Mouse (Mus musculus) thymus, postnatal 14 days (tissue): ENCODE data around the gene H2-T22.
A peak's percentile ranks its signal among the peaks of the same experiment; 100 is the strongest.
"Not testable (repeated sequence)": the region's sequence is repeated elsewhere in the genome, so short reads cannot be mapped to it uniquely, and the experiment has no call there.

Source experiments
- DNase-seq: peaks from one replicate; pipeline ENCODE4 v3.0.0; 2021

H2-T22 gene

DNA sequence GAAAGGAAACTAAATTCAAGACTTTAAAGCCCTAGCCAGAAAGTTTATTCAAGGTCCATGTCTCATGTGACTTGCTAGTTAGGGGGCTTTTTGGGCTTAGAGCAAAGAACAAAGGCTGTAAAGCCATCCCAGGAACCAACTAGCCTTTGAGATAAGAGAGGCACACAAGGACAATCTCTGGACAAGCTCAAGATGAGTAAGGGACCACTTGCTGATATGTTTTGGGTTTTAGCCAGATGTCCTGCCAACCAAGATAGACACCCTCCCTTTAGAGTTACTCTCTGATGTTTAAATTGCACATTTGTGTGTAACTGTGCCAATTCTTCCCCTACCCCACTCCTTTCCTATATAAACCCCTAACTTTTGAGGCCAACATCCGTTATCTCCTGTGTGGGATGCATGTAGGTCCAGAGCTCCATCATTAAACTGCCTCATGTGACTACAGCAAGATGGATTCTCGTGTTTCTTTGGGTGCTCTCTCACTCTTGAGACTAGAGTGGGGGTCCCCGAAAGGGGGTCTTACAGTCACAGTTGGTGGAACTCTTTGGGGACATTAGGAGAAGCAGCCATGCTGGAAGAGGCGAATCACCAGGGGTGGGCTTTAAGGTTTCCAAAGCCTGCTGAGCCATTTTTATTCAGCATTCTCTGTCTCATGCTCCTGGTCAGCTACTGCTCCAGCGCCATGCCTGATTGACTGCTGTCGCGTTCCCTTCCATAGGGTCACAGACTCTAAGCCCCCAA lies 13.5 kb downstream of the H2-T22 start:
- DNase-seq = no peak

DNA sequence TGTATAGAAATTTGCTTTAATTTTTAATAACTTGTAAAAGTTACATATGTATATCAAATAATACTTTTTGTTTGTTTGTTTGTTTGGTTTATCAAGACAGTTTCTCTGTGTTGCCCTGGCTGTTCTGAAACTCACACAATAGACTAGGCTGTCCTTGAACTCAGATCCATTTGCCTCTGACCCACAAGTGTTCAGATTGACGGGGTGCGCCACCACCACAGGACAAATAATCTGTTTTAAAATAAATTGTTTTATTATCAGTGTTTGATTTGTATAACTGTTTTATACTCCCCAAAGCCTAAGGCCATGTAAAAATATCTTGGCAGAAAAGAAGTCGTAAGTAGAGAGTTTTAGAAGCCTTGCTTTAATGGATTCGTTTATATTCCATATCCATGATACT lies 14.9 kb downstream of the H2-T22 start:
- DNase-seq = no peak

DNA sequence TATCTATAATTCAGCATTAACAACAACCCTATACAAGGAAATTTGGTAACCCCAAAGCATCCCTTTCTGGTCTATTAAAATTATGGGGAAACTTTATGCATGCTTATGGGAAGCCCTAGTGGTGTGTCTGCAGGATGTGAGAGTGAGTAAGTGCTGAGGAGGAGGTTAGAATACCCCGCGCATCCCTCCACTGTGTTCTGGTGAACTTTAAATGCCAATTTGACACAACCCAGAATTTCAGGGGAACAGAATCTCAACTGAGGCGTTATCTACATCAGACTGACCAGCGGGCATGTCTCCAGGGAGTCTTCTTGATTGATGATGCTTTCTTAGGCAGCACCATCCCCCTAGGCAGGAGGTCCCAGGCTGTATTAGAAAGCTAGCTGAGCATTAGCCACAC lies 16.6 kb downstream of the H2-T22 start:
- DNase-seq = no peak

DNA sequence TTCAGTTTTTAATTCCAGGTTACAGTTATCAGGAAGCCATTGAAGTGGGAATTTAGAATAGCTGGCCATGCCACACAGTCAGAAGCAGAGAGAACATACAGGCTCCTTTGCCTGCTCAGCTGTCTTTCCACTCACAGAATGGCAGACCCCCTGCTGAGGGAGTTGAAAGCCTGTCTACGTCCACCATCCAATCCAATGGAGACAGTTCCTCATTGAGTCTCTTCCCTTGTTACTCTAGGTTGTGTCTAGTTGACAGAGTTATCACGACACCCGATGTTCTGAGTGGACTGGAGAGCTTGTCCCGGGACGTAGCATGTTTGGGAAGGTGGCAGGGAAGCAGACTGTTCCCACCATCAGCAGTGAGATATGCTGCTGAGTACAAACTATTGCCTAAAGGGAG lies 17.4 kb downstream of the H2-T22 start:
- no peak for DNase-seq

DNA sequence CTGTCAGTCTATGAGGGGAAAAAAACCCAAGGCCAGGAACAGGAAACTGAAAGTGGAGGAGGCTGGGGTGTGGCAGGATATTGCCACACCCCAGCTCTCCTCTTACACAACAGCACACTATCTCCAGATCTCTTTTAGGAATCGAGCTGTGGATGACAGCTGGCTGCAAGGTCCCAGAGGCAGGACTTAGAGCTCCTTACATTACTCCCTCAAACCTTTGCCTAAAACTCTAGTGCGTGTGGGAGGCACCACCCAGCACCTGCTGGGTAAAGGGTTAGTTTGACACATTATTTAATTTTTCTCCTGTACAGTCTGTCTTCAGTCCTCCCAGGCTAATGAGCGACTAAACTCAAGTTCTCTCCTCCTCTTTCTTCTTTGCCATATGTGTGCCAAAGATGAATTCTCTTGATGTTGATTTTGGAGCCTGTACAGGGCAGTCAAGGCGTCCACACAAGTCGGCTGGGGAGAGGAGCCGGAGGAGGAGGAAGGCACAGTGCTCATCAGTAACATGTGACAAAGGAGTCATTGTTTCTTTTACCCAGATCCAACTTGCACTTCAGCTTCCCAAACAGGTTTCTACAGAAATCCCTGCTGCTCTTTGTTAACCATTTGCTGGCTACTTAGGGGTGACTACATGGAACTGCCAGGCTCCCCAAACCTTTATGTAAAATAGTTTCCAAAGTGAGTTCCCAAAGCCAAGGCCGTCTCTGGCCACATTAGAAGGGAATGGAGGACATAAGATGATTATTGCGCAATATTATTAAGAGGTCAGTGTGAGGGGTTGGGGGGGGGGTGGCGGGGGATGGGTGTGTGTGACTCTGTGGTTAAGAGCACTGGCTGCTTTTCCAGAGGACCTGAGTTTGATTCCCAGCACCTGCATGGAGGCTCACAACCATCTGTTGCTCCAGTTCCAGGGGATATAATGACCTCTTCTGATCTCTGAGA lies 18.6 kb downstream of the H2-T22 start:
- DNase-seq = peak; percentile 59

DNA sequence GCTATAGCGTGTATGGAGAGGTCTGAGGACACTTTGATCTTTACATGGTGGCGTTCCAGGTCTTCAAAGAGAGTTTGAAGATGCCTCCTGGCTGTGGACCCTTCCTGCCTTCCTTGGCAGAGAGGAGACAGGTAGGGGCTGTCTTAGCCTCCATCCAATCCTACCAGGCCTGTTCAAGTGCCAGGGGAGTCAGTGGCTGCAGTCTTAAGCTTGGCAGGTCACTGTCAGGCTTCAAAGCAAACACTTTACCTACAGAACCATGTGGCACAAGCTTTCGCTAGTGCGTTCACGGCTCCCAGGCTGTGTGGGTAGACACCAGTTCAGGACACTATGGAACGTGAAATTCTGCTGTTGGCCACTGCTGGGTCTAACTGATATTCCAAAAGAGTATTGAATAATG lies 19.6 kb downstream of the H2-T22 start:
- DNase-seq = no peak

DNA sequence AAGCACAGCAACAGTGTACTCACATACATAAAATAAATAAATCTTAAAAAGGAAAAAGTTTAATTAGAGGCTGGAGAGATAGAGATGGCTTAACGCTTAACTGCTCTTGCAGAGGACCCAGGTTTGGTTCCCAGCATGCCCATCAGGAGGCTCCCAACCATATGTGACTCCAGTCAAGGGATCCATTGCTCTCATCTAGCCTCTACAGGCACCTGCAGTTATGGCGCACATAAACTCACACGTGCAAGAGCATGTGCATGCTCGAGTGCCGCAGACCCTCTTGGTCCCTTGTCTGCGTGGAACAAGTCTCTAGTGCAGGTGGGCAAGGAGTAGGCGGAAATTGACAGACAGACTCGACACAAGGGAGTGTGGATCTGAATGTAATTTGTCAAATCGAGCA lies 20.4 kb downstream of the H2-T22 start:
- no peak for DNase-seq

DNA sequence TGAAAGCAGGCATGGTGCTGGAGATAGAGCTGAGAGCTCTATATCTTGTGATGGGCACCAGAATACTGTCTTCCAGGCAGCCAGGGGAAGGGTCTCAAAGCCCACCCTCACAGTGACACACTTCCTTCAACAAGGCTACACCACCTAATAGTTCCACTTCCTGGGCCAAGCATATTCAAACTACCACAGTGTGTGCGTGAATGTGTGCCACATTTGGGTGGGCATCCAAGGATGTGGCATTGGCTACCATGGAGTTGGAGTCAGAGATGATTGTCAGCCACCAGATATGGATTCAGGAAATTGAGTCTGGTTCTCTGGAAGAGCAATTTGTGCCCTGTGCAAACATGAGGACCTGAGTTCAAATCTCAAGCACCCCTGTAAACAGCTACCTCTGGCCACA lies 21.2 kb downstream of the H2-T22 start:
- no peak for DNase-seq

DNA sequence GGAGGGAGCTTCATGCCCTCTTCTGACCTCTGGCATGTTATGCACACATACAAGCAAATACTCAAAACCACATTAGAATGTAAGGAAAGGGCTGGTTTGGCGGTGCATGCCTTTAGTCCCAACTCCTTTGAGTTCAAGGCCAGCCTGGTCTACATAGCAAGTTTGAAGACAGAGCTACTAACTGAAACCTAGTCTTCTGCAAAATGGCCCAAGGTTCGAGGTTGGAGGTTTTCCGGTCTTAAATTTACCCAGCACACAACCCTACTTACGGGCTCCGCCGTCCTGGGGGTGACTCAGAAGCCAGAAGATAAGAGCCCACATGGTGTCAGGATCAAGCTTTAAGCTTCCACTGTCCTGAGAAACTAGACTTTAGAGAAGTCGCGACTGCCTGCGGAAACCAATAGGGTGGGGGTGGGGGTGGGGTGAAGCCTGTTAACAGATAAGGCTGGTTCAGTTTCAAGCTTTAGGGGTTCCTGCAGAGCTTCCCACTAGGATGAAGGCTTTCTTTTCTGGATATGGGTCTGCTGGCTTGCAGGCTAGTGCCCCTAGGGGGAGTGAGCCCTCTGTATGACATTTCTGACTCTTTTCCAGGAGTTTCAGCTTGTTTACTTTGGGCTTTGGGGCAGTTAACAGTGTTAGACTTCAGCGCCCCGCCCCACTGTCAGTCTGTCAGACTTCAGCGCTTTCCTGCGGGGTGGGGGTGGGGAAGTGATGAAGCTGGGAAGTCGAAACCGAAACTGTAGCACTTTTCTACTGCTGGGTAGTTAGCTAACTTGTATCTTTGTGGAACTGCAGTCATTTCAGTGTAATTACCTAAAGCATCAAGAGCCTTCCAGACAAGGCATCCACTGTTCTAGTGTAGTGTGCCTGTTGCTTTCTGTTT lies 22.1 kb downstream of the H2-T22 start, which contains the start of gene H2-T24:
Gene H2-T24, minus strand, starts transcription at position 370 of the 883 bp plus-strand sequence.
- DNase-seq = peak; percentile 84

DNA sequence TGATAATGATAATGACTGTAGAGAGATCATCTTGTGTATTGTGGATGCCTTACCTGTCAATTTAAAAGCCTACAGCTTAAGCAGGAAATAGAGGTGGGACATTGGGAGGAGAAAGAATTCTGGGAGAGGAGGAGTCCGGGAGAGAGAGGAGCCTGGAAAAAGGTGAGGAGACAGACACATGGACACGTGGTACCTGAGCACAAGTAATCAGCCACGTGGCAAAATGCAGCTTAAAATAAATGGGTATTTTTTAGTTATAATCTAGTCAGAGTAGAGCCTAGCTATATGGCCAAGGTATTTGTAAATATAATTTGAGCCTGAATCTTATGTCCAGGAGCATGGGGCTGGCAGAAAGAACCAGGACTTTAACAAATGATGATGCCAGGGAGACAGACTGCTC lies 23.0 kb downstream of the H2-T22 start:
- DNase-seq = no peak

DNA sequence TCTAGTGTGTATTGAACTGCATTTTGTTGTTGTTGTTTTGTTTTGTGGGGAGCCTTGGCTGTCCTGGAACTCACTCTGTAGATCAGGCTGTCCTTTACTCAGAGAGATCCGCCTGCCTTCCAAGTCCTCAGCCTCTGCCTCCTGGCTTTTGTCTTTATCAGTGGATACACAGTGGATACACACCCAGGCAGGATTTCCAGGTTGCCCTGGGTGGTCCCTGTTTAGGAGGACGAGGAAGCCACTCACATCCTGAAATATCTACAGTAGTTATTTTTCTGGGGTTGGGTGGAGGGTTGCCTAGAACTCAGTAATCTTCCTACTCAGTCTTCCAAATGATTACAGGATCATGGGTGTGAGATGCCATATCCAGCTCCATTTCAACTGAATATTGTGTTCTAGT lies 23.6 kb downstream of the H2-T22 start:
- DNase-seq = no peak

DNA sequence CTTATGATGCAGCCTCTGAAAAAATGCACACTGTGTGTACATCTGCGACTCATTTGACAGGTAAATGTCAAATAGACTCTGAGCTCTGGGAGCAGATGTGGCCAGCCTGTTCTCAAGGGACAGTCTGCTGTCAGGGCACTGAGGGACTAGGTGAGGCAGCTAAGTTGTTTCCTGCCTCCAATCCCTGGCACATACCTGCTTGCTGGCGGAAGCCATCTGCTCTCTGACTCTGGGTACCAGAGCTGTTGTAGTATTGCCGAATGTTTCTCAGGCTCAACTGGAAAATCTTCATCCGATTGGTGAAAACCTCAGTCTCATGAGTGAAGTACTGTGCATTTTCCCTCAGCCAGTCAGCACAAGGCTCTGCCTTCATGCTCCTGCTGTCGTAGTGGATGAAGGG lies 25.5 kb downstream of the H2-T22 start:
- no peak for DNase-seq

DNA sequence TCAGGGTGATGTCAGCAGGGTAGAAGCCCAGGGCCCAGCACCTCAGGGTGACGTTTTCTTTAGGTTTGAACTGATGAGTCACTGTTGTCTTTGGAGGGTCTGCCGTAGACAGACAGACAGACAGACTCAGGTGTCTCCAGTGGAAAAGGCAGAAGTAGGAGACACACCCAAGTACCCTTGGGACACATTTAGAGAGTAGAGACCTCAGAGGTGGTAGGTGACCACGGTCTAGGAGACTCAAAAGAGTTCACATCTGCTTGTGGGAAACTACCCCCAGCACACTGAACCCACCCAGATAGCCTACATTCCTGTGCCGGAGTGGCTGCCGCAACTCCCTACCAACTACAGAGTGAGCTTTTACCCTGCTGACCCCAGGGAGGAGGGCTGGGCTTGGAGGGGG lies 27.6 kb downstream of the H2-T22 start:
- no peak for DNase-seq

DNA sequence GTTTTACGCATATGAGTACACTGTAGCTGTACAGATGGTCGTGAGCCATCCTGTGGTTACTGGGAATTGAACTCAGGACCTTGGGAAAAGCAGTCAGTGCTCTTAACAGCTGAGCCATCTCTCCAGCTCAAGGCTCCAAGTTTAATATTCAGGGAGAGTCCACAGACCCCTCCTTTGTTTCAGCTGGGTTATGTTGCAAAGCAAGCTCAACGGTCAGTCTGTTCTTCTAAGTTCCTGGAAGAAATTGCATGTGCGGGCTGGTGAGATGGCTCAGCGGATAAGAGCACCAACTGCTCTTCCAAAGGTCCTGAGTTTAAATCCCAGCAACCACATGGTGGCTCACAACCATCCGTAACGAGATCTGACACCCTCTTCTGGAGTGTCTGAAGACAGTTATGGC lies 38.1 kb downstream of the H2-T22 start:
- DNase-seq = not testable (repeated sequence)

DNA sequence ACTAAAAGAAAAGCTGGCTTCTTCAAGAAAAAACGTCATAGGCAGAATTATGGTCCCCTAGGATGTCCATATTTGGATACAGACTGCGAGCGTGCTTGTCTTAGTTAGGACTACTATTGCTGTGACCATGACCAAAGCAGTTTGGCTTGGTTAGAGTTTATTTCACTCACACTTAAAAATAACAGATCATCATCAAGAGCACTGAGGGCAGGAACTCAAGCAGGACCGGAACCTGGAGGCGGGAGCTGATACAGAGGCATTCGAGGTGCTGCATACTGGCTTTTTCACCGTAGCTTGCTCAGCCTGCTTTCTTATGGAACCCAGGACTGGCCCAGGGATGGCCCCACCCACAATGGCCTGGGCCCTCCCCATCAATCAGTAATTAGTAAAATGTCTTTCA lies 39.2 kb downstream of the H2-T22 start:
- DNase-seq = no peak

DNA sequence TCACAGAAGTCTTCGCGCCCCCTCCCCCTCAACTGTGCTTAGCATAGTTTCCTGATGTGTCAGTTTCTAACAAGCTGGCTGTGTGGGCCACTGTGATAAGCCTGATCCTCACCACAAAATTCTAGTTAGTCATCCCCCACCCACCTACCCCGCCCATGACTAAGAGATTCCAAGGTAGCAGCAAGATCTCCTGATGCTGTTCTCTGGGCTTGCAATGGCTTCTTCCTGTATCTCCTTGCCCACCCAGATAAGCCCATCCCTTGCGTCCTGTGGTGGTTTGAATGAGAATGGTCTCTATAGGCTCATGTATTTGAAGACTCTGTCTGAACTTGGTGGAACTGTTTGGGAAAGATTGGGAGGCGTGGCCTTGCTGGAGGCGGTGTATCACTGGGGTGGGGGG lies 40.6 kb downstream of the H2-T22 start:
- no peak for DNase-seq

DNA sequence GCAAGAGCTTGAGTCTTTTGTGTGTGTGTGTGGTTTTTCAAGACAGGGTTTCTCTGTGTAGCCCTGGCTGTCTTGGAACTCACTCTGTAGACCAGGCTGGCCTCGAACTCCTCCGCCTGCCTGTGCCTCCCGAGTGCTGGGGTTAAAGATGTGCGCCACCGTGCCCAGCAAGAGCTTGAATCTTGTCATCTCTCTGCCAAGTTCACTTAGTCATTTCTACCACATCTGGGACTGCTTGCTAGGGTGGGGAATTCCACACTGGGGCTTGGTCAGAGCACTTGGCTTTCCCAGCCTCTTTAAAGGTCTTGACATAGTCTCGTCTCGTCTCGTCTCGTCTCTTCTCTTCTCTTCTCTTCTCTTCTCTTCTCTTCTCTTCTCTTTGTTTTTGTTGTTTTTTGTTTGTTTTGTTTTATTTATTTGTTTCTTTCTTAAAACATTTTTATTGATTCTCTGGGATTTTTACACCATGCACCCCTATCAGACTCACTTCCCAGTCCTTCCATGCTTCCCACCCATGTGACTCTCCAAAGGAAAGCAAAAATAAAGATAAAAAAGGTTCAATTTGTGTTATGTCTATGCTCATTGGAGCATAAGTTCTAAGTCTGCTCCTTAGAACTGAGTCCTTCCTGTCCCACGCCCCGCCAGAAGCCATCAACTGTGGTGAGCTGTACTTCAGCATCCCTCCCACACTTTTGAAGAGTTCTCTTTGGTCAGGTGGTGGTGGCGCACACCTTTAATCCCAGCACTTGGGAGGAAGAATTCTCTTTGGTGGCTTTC lies 41.2 kb downstream of the H2-T22 start:
- DNase-seq = peak; percentile 58

DNA sequence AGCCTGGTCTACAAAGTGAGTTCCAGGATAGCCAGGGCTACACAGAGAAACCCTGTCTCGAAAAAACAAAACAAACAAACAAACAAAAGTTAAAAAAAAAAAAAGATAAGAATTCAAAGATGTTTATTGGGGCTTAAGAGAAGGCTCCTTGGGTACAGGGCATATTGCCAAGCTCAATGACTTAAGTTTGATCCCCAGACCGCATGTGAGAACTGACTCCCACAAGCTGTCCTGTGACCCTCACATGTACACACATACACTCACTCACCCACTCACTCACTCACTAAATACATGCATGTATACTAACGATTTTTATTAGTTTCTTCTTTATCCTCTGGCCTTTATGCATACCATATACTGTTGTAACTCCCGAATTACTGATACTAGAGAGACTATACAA lies 42.2 kb downstream of the H2-T22 start:
- no peak for DNase-seq

DNA sequence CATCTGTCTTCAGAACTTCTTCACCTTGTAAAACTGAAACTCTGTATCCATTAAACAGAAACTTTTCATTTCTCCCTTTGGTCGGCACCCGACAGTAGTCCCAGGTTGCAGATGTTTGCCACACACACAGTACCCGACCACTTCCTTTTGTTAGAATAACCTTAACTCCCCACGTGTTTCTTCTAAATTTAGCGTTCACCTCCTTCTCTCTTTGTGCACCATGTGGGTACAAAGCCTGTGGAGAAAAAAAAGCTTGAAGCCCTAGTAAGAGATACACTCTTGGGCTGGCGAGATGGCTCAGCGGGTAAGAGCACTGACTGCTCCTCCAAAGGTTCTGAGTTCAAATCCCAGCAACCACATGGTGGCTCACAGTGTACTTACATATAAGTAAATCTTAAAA lies 43.2 kb downstream of the H2-T22 start:
- DNase-seq = peak; percentile 88

DNA sequence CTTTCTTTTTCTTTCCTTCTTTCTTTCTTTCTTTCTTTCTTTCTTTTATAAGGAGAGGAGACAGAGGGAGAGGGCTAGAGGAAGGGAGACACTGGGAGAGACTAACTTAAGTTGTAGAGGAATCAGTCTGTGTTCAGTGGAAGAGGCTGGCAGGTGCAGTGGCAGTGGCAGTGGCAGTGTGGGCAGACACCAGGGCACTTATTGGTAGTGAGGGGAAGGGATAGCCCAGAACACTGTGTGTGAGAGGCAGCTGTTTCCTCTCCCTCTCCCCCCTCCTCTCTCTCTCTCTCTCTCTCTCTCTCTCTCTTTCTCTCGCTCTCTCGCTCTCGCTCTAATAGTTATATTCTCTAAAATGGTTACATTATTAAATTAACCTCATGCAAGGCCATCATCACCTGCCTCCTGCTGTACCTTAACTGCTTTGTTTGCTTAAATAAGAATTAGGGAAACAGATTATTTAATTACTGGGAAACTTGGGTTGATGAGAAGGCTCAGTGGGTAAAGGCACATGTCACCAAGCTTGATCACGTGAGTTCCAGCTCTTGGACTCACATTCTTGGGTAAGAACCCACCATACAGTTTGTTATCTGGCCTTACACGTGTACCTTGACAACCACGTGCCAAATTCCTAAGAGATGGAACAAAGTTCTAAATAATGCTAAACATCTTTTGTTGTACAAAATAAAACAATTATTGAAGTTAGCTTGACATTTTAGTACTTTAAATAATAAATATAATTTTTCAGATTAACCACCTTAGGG lies 43.8 kb downstream of the H2-T22 start:
- peak; percentile 52 for DNase-seq

DNA sequence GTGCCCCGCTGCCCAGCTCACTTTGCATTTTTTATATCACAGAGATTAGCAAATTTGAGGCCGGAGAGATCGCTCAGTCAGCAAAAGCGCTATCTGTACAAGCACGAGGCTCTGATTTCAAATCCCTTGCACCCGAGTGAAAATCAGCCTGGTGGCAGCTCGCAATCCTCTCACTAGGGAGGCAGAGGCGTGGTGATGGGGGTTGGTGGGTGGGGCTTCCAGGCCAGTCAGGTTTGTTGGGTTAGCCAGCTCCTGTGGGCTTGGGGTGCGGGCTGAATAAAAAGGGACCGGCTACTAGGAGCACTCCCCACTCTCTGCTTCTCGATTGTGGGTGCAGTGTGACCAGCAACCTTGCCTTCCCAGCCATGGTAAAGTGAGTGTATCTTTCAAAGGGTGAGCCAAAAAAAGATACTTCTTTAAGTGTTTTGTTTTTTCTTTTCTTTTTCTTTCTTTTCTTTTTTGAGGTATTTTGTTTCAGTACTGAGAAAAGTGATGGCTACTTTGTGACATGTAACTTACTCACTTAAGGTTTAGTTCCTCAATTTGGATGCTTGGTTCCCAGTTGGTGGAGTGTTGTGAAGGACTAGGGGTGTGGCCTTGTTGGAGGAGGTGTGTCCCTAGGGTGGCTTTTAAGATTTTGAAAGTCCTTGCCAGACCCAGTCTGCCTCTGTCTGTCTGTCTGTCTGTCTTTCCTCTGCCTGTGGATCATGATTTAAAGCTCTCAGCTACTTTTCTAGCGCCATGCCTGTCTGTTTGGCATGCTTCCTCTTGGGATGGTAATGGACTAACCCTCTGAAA lies 44.6 kb downstream of the H2-T22 start:
- DNase-seq = peak; percentile 67
